Mouse (Mus musculus) kidney, postnatal 4 days (tissue): Measurements from ENCODE around the gene Fuom.

ENCODE experiments used
- DNase-seq, 2 experiments: peaks; one replicate each; pipeline ENCODE4 v3.0.0; 2021; ENCODE audit warnings: mixed read lengths in 2 of 2

Gene Fuom

DNA sequence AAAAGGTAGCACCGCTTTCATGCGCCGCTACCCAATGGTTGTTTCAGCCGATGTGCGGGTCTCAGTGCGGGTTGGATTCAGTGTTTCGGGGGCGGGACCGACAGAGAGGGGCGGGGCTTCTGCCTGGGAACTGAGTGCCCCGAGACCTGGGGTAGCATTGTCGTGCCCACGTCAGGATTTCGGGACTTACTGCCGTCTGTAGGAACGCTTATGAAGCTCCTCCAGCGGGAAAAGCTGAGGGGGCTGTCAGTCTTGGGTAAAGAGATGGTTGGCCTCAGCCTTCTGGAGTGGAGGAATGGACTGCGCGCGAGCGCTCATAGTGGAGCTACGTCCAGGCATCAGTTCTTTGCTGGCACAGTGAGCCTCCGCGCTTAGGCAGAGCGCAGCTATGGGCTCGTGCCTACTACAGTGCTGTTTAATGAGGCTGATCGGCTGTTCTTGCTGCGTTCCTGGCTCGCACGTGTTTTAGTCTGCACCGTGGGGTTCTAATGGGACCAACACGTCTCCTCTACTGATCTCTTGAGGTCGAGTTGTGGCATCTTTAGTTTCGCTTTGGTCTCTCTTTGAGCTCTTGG, 53.0 kb downstream of the Fuom start:
- DNase-seq: peak; percentile 51 to 62

GRCm38 (mm10) chr7:140048361-140049114, 53.7 kb downstream of the Fuom start, which contains the start of gene Msx3:
Msx3 (minus strand) TSS chr7:140049089.
- DNase-seq: peak; percentile 8 to 31

DNA sequence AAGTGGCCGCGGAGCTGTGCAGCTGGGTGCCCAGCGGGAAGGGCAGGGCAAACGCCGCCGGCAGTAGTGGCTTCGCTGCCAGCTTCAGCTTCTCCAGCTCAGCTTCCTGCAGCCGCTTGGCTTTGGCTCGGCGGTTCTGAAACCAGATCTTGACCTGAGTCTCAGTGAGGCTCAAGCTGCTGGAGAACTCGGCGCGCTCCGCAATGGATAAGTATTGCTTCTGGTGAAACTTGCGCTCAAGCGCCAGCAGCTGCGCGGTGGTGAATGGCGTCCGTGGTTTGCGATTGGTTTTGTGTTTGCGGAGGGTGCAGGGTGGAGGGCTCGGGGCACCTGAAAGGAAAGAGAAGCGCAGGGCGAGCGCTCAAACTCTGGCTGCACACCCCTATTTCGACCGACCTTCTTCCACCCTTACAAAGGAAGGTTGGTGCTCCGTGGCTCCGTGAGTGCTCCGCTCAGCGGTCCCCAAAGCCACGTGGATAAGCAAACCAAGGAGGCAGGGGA, 54.4 kb downstream of the Fuom start:
- peak; percentile 31 to 50 for DNase-seq
